Mouse (Mus musculus): ENCODE data around the gene Cdnf.

Gene Cdnf

DNA sequence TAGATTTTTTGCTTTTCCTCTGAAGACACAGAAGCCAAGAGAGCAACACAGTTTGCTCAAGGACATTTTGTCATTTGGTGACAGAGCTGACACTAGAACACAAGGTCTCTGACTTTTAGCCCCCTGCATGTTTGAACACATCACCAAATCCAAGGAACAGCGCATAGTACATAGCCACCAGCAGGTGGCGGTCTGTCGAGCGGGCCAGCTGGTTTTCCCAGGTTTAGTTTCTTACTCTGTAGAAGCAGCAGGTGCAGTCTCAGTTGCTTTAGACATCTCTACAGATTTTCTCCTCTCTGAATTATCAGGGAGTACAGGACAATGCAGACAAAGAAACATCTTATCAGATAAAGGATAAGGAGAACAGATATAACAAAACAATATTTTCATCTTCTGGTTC is 33.8 kb downstream of the Cdnf start:
- POLR2A ChIA-PET: interaction anchor here (0.6 to 1.9 kb wide), 8 partner anchors 23 to 267 kb away, joined by 3 to 8 read pairs (median 4); partner anchors contain the start of genes Cdnf (in 1 of the 4), Gm45902 (in 1 of the 4) and Hspa14 (in 1 of the 4)
- CTCF ChIA-PET: interaction anchor here (0.5 to 3.1 kb wide), 25 partner anchors 8 to 1313 kb away, joined by 3 to 24 read pairs (median 4); no protein-coding TSS in a partner anchor

DNA sequence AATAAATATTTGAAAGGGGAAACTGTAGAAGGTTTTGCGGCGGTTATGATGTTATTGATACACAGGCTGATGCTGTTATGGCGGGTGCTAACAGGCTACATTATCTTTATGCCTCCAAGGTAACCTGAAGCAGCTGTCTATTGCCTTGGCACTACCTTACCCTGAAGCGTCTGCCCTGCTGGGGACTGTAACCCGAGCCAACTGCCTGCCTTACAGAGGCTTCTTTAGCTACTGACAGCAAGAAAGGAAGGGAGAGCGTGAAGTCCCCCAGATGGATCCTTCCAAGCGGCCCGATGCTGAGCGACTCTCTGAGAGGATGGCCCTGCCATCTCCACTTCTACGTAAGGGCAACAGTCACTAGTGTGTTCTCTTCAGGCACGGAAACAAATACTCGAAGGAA is 57.4 kb downstream of the Cdnf start, which contains the start of gene Fam107b:
Gene Fam107b (plus strand): TSS at position 303 of the 400 bp plus-strand sequence.
- ChIA-PET CTCF (interaction anchor here in 1 of 4 experiments (0.7 kb wide), 1 partner anchor 24 kb away, joined by 17 read pairs; no protein-coding TSS in a partner anchor), POLR2A (no interaction called here)

DNA sequence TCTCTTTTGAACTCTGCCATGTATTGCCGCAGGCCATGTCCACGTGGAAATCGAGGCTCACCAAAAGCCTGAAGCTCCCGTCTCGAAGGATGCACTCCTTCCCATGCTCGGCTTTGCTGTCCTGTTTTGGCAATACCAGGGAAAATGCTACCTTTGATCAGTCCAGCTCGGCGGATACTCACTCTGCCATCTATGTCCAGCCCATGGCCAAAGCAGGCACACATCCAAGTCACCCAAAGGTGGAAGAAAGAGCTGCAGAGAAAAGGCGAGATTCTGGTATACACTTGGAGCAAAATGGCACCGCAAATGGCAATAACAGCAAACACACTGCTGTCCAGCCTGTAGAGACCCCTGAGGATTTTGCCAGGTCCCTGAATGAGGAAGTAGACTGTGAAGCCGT is 57.8 kb downstream of the Cdnf start:
- CTCF ChIA-PET: interaction anchor here in 1 of 4 experiments (0.7 kb wide), 1 partner anchor 24 kb away, joined by 17 read pairs; no protein-coding TSS in a partner anchor
- POLR2A ChIA-PET: no interaction called here

DNA sequence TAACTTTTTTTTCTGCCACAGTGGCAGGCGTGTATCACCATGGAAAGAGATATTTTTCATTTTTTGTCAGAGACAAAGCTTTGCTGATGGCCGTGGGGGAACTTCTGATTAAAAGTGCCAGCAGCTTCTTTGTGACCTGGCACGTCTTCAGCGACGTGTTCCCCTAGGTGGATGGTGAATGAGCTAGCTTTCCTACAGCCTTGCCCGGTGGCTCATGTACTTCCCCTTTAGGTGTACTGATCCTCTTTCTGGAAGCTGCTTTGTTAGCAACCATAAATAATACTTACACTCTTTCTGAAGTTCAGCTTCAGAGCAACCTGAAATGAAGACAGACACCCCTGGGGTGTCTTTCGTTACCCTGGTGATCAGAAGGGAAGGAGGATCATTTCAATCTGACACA is 61.1 kb downstream of the Cdnf start:
- ChIA-PET POLR2A (no interaction called here), CTCF (no interaction called here)

DNA sequence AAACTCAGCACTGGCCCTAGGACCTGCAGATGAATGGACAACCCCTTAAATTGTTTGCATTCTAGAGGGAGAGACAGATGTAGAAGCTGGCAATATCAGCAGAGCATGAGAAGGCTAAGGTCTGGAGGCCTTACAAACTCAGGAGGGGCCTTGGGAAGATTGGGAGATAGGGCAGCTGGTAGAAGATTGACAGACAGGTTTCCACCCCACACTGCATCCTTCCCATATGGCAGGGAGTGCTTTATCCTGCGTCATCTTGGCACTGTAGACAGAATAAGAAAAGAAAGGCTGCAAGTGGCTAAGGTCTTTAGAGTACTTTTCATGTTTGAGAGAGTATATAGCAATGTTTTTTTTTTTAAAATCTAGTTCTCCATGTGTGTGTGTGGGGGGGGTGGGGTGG is 62.3 kb downstream of the Cdnf start:
- POLR2A ChIA-PET: interaction anchor here in 1 of 4 experiments (0.7 kb wide), 1 partner anchor 125 kb away, joined by 5 read pairs; no protein-coding TSS in a partner anchor
- CTCF ChIA-PET: no interaction called here
